Mouse (Mus musculus): ENCODE measurements around the gene Cmtm2b. TPM values are rescaled to one million over a fixed set of nuclear protein-coding genes. Genes with fewer than 3 reads are reported as not detected.
"Not testable (repeated sequence)": the region's sequence is repeated elsewhere in the genome, so short reads cannot be mapped to it uniquely, and the experiment has no call there.

The Cmtm2b gene
- polyA plus RNA-seq, 1 experiment: not detected

DNA sequence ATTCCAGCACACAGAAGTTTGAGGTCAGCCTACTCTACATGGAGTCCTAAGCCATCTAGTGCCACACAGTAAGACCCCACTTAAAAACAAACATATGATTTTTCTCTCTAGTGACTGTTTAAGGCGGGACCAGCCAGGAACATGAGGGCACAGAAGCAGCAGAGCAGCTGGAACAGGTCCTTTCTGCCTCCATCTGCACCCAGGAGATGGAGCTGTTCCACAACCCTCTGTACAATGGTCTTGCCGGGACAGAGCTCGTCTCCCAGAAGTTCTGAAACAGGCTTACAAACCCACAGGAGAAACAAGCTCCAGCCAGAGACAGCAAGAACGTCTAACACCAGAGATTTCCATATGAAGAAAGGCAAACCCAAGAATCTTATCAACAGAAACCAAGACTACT lies 8.7 kb upstream of the Cmtm2b start:
- Histone ChIP-seq H3K27me3 (ENCODE audit: control insufficient read depth, insufficient read depth, insufficient read length) (peaks cover 17% of the 10 kb centered on the region), H3K79me3 (ENCODE audit: low read depth) (no peaks in the 10 kb centered on the region), H3K4me3 (ENCODE audit: insufficient read depth, poor library complexity, severe bottlenecking) (no peak overlapping the region), H3ac (ENCODE audit: control insufficient read depth, insufficient read length, low read depth) (no peak overlapping the region), H3K79me2 (ENCODE audit: control insufficient read depth, insufficient read depth) (no peaks in the 10 kb centered on the region), H3K36me3 (ENCODE audit: control insufficient read depth, insufficient read depth) (no peaks in the 10 kb centered on the region)
- TF ChIP-seq FOSL1 (IDR thresholded peaks at IDR 0.05; ENCODE audit: insufficient read depth, low read length, poor library complexity, severe bottlenecking): no peak
- TF ChIP-seq MYOG (IDR thresholded peaks at IDR 0.05; ENCODE audit: control insufficient read depth, extremely low read depth, insufficient read length): no peak
- TF ChIP-seq MYOD1 (IDR thresholded peaks at IDR 0.05; ENCODE audit: control insufficient read depth, insufficient read length, low read depth): no peak
- no peak for TF ChIP-seq USF1 (IDR thresholded peaks at IDR 0.05; ENCODE audit: low read depth)
- no peak for TF ChIP-seq CEBPB (IDR thresholded peaks at IDR 0.05; ENCODE audit: low read depth)
- no peak for TF ChIP-seq CTCF (IDR thresholded peaks at IDR 0.05; ENCODE audit: control insufficient read depth, insufficient read depth, insufficient read length)
- TF ChIP-seq MAX (IDR thresholded peaks at IDR 0.05): no peak

DNA sequence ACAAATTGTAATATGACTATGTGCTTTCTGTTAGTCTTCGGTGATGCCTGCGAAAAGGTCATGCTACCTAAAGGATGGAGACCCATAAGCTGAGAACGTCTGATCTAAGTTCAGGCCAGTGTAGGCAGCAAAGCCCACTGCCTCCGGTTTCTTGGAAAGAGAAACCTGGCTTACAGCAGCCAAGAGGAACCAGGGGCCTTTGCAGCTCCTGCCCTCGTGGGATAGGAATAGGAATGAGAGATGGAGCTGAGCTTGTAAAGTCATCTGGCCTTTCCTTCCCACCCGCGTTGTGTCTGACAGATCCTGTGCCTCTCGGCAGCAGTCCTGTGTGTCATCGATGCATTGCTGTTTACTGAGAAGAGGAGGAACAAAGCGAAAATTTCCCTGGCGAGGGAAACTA lies 763 bp upstream of the Cmtm2b start, which contains the start of gene Gm11020:
Gene Gm11020, plus strand, starts transcription at position 301 of the 400 bp plus-strand sequence.
- not testable (repeated sequence) for H3K79me2 ChIP-seq (ENCODE audit: control insufficient read depth, insufficient read depth); H3ac ChIP-seq (ENCODE audit: control insufficient read depth, insufficient read length, low read depth); H3K36me3 ChIP-seq (ENCODE audit: control insufficient read depth, insufficient read depth); H3K4me3 ChIP-seq (ENCODE audit: insufficient read depth, poor library complexity, severe bottlenecking); H3K27me3 ChIP-seq (ENCODE audit: control insufficient read depth, insufficient read depth, insufficient read length); H3K79me3 ChIP-seq (ENCODE audit: low read depth)

DNA sequence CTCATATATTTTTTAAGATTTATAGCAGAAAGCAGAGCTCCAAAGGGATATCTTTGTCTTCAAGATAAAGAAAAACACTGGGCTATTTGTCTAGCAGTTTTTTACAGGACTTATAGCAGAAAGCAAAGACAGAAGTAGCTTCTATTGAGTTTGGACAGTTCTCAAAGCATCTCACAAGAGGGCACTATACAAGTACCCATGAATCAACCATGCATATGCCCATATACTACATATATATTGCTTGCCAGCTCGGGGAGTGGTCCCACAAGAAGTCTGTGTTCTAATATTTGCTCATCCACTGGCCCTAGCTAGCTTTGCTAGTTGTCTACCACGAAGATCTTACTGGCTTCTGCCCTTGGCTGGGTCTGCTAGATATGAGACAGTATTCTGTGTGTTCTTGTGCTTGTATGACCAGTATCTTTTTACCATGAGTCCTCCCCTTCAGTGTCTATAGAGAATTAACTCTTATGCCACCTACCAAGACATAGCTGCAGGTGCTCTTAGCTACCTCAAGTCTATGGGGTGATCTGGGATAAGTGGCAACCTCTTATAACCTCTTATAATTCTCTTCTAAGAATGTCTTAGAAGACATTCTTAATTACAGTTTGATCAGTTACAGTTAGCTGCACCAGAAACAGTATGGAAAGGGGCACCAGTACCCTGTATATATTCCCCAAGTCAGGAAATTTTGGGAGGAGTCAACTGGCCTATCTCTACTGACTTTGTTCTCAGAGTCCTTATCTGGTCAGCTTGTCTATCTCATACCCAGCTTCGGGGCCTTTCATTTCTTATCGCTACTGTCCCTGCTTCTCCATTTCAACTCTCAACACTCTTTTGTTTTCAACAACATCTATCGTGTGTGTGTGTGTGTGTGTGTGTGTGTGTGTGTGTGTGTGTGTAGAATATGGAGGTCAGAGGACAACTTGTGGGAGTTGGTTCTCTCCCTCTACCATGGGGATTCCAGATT lies 10.9 kb downstream of the Cmtm2b start:
- Histone ChIP-seq H3K79me3 (ENCODE audit: low read depth) (no peaks in the 10 kb centered on the region), H3K79me2 (ENCODE audit: control insufficient read depth, insufficient read depth) (no peaks in the 10 kb centered on the region), H3K27me3 (ENCODE audit: control insufficient read depth, insufficient read depth, insufficient read length) (no peaks in the 10 kb centered on the region), H3K4me3 (ENCODE audit: insufficient read depth, poor library complexity, severe bottlenecking) (no peak overlapping the region), H3ac (ENCODE audit: control insufficient read depth, insufficient read length, low read depth) (no peak overlapping the region), H3K36me3 (ENCODE audit: control insufficient read depth, insufficient read depth) (no peaks in the 10 kb centered on the region)
- TF ChIP-seq CEBPB (IDR thresholded peaks at IDR 0.05; ENCODE audit: low read depth): no peak
- no peak for TF ChIP-seq MYOD1 (IDR thresholded peaks at IDR 0.05; ENCODE audit: control insufficient read depth, insufficient read length, low read depth)
- no peak for TF ChIP-seq FOSL1 (IDR thresholded peaks at IDR 0.05; ENCODE audit: insufficient read depth, low read length, poor library complexity, severe bottlenecking)
- no peak for TF ChIP-seq MYOG (IDR thresholded peaks at IDR 0.05; ENCODE audit: control insufficient read depth, extremely low read depth, insufficient read length)
- no peak for TF ChIP-seq USF1 (IDR thresholded peaks at IDR 0.05; ENCODE audit: low read depth)
- no peak for TF ChIP-seq CTCF (IDR thresholded peaks at IDR 0.05; ENCODE audit: control insufficient read depth, insufficient read depth, insufficient read length)
- TF ChIP-seq MAX (IDR thresholded peaks at IDR 0.05): no peak

DNA sequence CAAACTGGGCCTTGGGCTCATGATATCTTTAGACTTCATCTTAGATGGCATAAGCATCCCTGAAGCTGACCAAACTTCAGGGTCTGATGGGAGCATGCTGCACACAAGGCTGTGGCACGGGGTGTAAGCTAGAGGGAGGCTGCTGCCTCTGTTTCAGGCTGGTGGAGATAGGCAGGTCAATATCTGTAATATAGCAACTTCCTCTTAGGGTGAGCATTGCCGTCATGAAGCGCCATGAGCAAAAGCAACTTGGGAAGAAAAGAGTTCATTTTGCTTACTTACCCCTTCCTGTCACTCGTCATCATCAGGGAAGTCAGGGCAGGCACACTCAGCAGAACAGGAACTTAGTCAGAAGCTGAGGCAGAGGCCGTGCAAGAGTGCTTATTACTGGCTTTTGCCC lies 11.8 kb downstream of the Cmtm2b start:
- H3K79me2 ChIP-seq (ENCODE audit: control insufficient read depth, insufficient read depth): no peaks in the 10 kb centered on the region
- no peak overlapping the region for H3K4me3 ChIP-seq (ENCODE audit: insufficient read depth, poor library complexity, severe bottlenecking)
- H3K36me3 ChIP-seq (ENCODE audit: control insufficient read depth, insufficient read depth): no peaks in the 10 kb centered on the region
- H3ac ChIP-seq (ENCODE audit: control insufficient read depth, insufficient read length, low read depth): no peak overlapping the region
- no peaks in the 10 kb centered on the region for H3K79me3 ChIP-seq (ENCODE audit: low read depth)
- no peak for TF ChIP-seq CEBPB (IDR thresholded peaks at IDR 0.05; ENCODE audit: low read depth)
- TF ChIP-seq MAX (IDR thresholded peaks at IDR 0.05): no peak
- no peak for TF ChIP-seq CTCF (IDR thresholded peaks at IDR 0.05; ENCODE audit: control insufficient read depth, insufficient read depth, insufficient read length)
- no peaks in the 10 kb centered on the region for H3K27me3 ChIP-seq (ENCODE audit: control insufficient read depth, insufficient read depth, insufficient read length)

DNA sequence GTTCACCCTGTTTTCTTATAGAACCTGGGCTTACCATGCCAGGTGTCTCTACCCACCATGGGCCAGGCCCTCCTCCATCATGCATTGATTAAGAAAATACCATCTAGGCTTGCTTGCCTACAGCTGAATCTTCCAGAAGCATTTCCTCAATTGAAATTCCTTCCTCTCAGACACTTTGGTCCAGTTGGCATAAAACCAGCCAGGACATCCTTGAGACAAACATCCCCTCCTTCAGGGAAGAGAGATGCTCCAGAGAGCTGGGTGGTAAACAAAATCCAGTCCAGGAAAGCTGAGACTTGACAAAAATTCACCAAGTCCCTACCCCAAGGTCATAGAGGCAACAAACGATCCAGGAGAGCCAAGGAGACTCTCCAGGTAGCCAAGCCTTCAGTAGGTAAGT lies 12.2 kb downstream of the Cmtm2b start:
- H3K79me3 ChIP-seq (ENCODE audit: low read depth): no peaks in the 10 kb centered on the region
- H3K4me3 ChIP-seq (ENCODE audit: insufficient read depth, poor library complexity, severe bottlenecking): no peak overlapping the region
- TF ChIP-seq USF1 (IDR thresholded peaks at IDR 0.05; ENCODE audit: low read depth) (no peak), CTCF (IDR thresholded peaks at IDR 0.05; ENCODE audit: control insufficient read depth, insufficient read depth, insufficient read length) (no peak), CEBPB (IDR thresholded peaks at IDR 0.05; ENCODE audit: low read depth) (no peak), MYOD1 (IDR thresholded peaks at IDR 0.05; ENCODE audit: control insufficient read depth, insufficient read length, low read depth) (no peak), MAX (IDR thresholded peaks at IDR 0.05) (no peak), MYOG (IDR thresholded peaks at IDR 0.05; ENCODE audit: control insufficient read depth, extremely low read depth, insufficient read length) (no peak), FOSL1 (IDR thresholded peaks at IDR 0.05; ENCODE audit: insufficient read depth, low read length, poor library complexity, severe bottlenecking) (no peak)
- H3K36me3 ChIP-seq (ENCODE audit: control insufficient read depth, insufficient read depth): no peaks in the 10 kb centered on the region
- no peaks in the 10 kb centered on the region for H3K27me3 ChIP-seq (ENCODE audit: control insufficient read depth, insufficient read depth, insufficient read length)
- no peak overlapping the region for H3ac ChIP-seq (ENCODE audit: control insufficient read depth, insufficient read length, low read depth)
- H3K79me2 ChIP-seq (ENCODE audit: control insufficient read depth, insufficient read depth): no peaks in the 10 kb centered on the region

DNA sequence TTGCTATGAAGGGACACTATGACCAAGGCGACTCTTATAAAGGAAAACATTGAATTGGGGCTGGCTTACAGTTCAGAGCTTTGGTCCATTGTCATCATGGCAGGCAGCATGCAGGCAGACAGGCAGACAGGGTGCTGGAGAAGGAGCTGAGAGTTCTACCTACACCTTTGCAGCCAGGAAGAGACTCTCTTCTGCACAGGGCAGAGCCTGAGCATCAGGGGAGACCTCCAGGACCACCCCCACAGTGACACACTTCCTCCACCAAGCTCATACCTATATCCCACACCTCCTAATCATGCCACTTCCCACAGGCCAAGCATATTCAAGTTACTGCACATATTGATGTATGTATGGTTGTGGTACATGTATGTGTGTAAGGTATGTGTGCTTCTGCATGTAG lies 14.8 kb downstream of the Cmtm2b start:
- Histone ChIP-seq H3K79me3 (ENCODE audit: low read depth) (peaks cover 3% of the 10 kb centered on the region), H3K27me3 (ENCODE audit: control insufficient read depth, insufficient read depth, insufficient read length) (no peaks in the 10 kb centered on the region), H3K36me3 (ENCODE audit: control insufficient read depth, insufficient read depth) (no peaks in the 10 kb centered on the region), H3K4me3 (ENCODE audit: insufficient read depth, poor library complexity, severe bottlenecking) (no peak overlapping the region), H3ac (ENCODE audit: control insufficient read depth, insufficient read length, low read depth) (no peak overlapping the region), H3K79me2 (ENCODE audit: control insufficient read depth, insufficient read depth) (peaks cover 12% of the 10 kb centered on the region)
- TF ChIP-seq USF1 (IDR thresholded peaks at IDR 0.05; ENCODE audit: low read depth): no peak
- TF ChIP-seq FOSL1 (IDR thresholded peaks at IDR 0.05; ENCODE audit: insufficient read depth, low read length, poor library complexity, severe bottlenecking): no peak
- TF ChIP-seq CEBPB (IDR thresholded peaks at IDR 0.05; ENCODE audit: low read depth): no peak
- no peak for TF ChIP-seq MYOD1 (IDR thresholded peaks at IDR 0.05; ENCODE audit: control insufficient read depth, insufficient read length, low read depth)
- no peak for TF ChIP-seq CTCF (IDR thresholded peaks at IDR 0.05; ENCODE audit: control insufficient read depth, insufficient read depth, insufficient read length)
